Mouse (Mus musculus): Measurements from ENCODE around the gene Tmtc2. TPM values are rescaled to one million over a fixed set of nuclear protein-coding genes. Genes with fewer than 3 reads are reported as not detected.

The Tmtc2 gene
- polyA plus RNA-seq, 1 experiment = 2.9 TPM

GRCm38 (mm10) chr10:105479771-105480170 is 94.5 kb downstream of the Tmtc2 start:
- H3K36me3 ChIP-seq (ENCODE audit: control insufficient read depth, insufficient read depth, low read length) = no peaks in the 10 kb centered on the region
- TF ChIP-seq POLR2A (IDR thresholded peaks at IDR 0.05; ENCODE audit: low read depth, low read length) (no peak), CTCF (IDR thresholded peaks at IDR 0.05; ENCODE audit: extremely low read depth, insufficient read length, insufficient replicate concordance, low read depth, low read length) (no peak)
- no peaks in the 10 kb centered on the region for H3K4me1 ChIP-seq (ENCODE audit: control insufficient read depth, insufficient read depth, insufficient read length, low read length)
- no peak overlapping the region for H3K4me3 ChIP-seq (ENCODE audit: low read depth, low read length)
- WGBS = 85% methylated on average over 11 of the region's 11 CpGs
- H3K27ac ChIP-seq (ENCODE audit: insufficient read depth, low read depth, low read length) = no peak overlapping the region
- no peaks in the 10 kb centered on the region for H3K27me3 ChIP-seq (ENCODE audit: control insufficient read depth, insufficient read depth, low read length)

GRCm38 (mm10) chr10:105477623-105478238 is 96.5 kb downstream of the Tmtc2 start:
- no peak overlapping the region for H3K4me3 ChIP-seq (ENCODE audit: low read depth, low read length)
- no peak overlapping the region for H3K27ac ChIP-seq (ENCODE audit: insufficient read depth, low read depth, low read length)
- TF ChIP-seq POLR2A (IDR thresholded peaks at IDR 0.05; ENCODE audit: low read depth, low read length) = no peak
- TF ChIP-seq CTCF (IDR thresholded peaks at IDR 0.05; ENCODE audit: extremely low read depth, insufficient read length, insufficient replicate concordance, low read depth, low read length) = no peak
- H3K4me1 ChIP-seq (ENCODE audit: control insufficient read depth, insufficient read depth, insufficient read length, low read length) = no peaks in the 10 kb centered on the region
- H3K36me3 ChIP-seq (ENCODE audit: control insufficient read depth, insufficient read depth, low read length) = no peaks in the 10 kb centered on the region
- no peaks in the 10 kb centered on the region for H3K27me3 ChIP-seq (ENCODE audit: control insufficient read depth, insufficient read depth, low read length)
- 86% methylated on average over 18 of the region's 18 CpGs for WGBS

- WGBS = 68% methylated on average over 6 of the region's 6 CpGs
- H3K36me3 ChIP-seq (ENCODE audit: control insufficient read depth, insufficient read depth, low read length) = no peaks in the 10 kb centered on the region
- TF ChIP-seq CTCF (IDR thresholded peaks at IDR 0.05; ENCODE audit: extremely low read depth, insufficient read length, insufficient replicate concordance, low read depth, low read length) = no peak
- no peak for TF ChIP-seq POLR2A (IDR thresholded peaks at IDR 0.05; ENCODE audit: low read depth, low read length)
- H3K27ac ChIP-seq (ENCODE audit: insufficient read depth, low read depth, low read length) = no peak overlapping the region
- H3K27me3 ChIP-seq (ENCODE audit: control insufficient read depth, insufficient read depth, low read length) = no peaks in the 10 kb centered on the region
- no peaks in the 10 kb centered on the region for H3K4me1 ChIP-seq (ENCODE audit: control insufficient read depth, insufficient read depth, insufficient read length, low read length)
- H3K4me3 ChIP-seq (ENCODE audit: low read depth, low read length) = no peak overlapping the region
These were observed 100.0 kb downstream of the Tmtc2 start for GRCm38 (mm10) chr10:105474162-105474830.

GRCm38 (mm10) chr10:105464378-105464777 is 109.9 kb downstream of the Tmtc2 start:
- H3K27me3 ChIP-seq (ENCODE audit: control insufficient read depth, insufficient read depth, low read length) = no peaks in the 10 kb centered on the region
- H3K4me1 ChIP-seq (ENCODE audit: control insufficient read depth, insufficient read depth, insufficient read length, low read length) = no peaks in the 10 kb centered on the region
- 95% methylated on average over 4 of the region's 4 CpGs for WGBS
- H3K4me3 ChIP-seq (ENCODE audit: low read depth, low read length) = no peak overlapping the region
- no peak for TF ChIP-seq CTCF (IDR thresholded peaks at IDR 0.05; ENCODE audit: extremely low read depth, insufficient read length, insufficient replicate concordance, low read depth, low read length)
- TF ChIP-seq POLR2A (IDR thresholded peaks at IDR 0.05; ENCODE audit: low read depth, low read length) = no peak
- no peaks in the 10 kb centered on the region for H3K36me3 ChIP-seq (ENCODE audit: control insufficient read depth, insufficient read depth, low read length)
- no peak overlapping the region for H3K27ac ChIP-seq (ENCODE audit: insufficient read depth, low read depth, low read length)

- Histone ChIP-seq H3K27ac (ENCODE audit: insufficient read depth, low read depth, low read length) (no peak overlapping the region), H3K27me3 (ENCODE audit: control insufficient read depth, insufficient read depth, low read length) (no peaks in the 10 kb centered on the region), H3K36me3 (ENCODE audit: control insufficient read depth, insufficient read depth, low read length) (no peaks in the 10 kb centered on the region), H3K4me1 (ENCODE audit: control insufficient read depth, insufficient read depth, insufficient read length, low read length) (no peaks in the 10 kb centered on the region), H3K4me3 (ENCODE audit: low read depth, low read length) (no peak overlapping the region)
- 88% methylated on average over 8 of the region's 8 CpGs for WGBS
- TF ChIP-seq CTCF (IDR thresholded peaks at IDR 0.05; ENCODE audit: extremely low read depth, insufficient read length, insufficient replicate concordance, low read depth, low read length) (no peak), POLR2A (IDR thresholded peaks at IDR 0.05; ENCODE audit: low read depth, low read length) (no peak)
These were observed 120.8 kb downstream of the Tmtc2 start for GRCm38 (mm10) chr10:105453441-105453840.

GRCm38 (mm10) chr10:105447191-105447590 is 127.1 kb downstream of the Tmtc2 start:
- Histone ChIP-seq H3K4me1 (ENCODE audit: control insufficient read depth, insufficient read depth, insufficient read length, low read length) (no peaks in the 10 kb centered on the region), H3K27ac (ENCODE audit: insufficient read depth, low read depth, low read length) (no peak overlapping the region), H3K4me3 (ENCODE audit: low read depth, low read length) (no peak overlapping the region), H3K27me3 (ENCODE audit: control insufficient read depth, insufficient read depth, low read length) (no peaks in the 10 kb centered on the region), H3K36me3 (ENCODE audit: control insufficient read depth, insufficient read depth, low read length) (no peaks in the 10 kb centered on the region)
- no peak for TF ChIP-seq CTCF (IDR thresholded peaks at IDR 0.05; ENCODE audit: extremely low read depth, insufficient read length, insufficient replicate concordance, low read depth, low read length)
- TF ChIP-seq POLR2A (IDR thresholded peaks at IDR 0.05; ENCODE audit: low read depth, low read length) = no peak
- WGBS = 99% methylated on average over 2 of the region's 2 CpGs

GRCm38 (mm10) chr10:105444309-105444708 is 129.9 kb downstream of the Tmtc2 start:
- Histone ChIP-seq H3K4me3 (ENCODE audit: low read depth, low read length) (no peak overlapping the region), H3K27ac (ENCODE audit: insufficient read depth, low read depth, low read length) (no peak overlapping the region)
- WGBS = 87% methylated on average over 3 of the region's 3 CpGs

More at GRCm38 (mm10) chr10:105444309-105444708, 129.9 kb downstream of the Tmtc2 start:
- H3K27me3 ChIP-seq (ENCODE audit: control insufficient read depth, insufficient read depth, low read length) = no peaks in the 10 kb centered on the region
- no peaks in the 10 kb centered on the region for H3K4me1 ChIP-seq (ENCODE audit: control insufficient read depth, insufficient read depth, insufficient read length, low read length)
- TF ChIP-seq POLR2A (IDR thresholded peaks at IDR 0.05; ENCODE audit: low read depth, low read length) (no peak), CTCF (IDR thresholded peaks at IDR 0.05; ENCODE audit: extremely low read depth, insufficient read length, insufficient replicate concordance, low read depth, low read length) (no peak)
- no peaks in the 10 kb centered on the region for H3K36me3 ChIP-seq (ENCODE audit: control insufficient read depth, insufficient read depth, low read length)

All from small intestine, adult 2 months (tissue).